Comparison of ENCODE assay signal across 9 mouse cellular contexts in the genomic region with DNA sequence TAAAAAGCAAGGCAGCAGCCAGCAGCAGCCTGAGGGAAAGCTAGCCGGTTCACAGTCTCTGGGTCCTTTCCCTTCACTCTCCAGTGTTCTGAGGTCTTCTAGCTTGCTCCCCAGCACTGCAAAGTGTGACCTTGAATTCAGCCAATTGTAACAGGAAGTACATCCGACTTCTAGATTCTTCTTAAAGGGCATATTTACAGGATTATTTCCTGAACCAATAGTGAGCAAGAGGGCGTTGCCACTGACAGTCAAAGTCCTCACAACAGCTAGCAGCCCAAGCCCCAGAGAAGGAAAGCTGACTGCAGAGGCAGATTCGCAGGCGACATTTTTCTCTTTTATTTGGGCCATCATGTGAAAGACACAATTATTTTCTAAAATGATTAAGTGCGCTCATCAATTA. TPM values are rescaled to one million over a fixed set of nuclear protein-coding genes. Genes with fewer than 3 reads are reported as not detected.
DNase-seq lines count a peak whose midpoint lies in the region; ATAC-seq and TF ChIP-seq lines count a peak whose summit lies in the region.
"Had no signal": no experiment of that assay in that cellular context is flagged by ENCODE, and none has a peak within 500 bp of the region (broad histone marks: within the 10 kb centered on the region; RNA-seq: fewer than 3 reads in every experiment).

No protein-coding gene starts in this region.

- no peak overlapping the region for H3K9ac ChIP-seq in lung, embryonic 14.5 days

- intact Hi-C loops in heart, postnatal 14 days (cut with DNase I), result loop anchor here (5.0 kb wide), 1 partner anchor 79 kb away; no protein-coding TSS in a partner anchor

- H3K27ac ChIP-seq in spleen, adult 2 months (ENCODE audit: insufficient read depth, low read length), result peak overlapping the region; percentile 68
- H3K27ac ChIP-seq in lung, embryonic 14.5 days (ENCODE audit: low read depth), result 0 out of 2 replicates have a peak overlapping the region, but pooled peaks have one; percentile 15

- H3K9me3 ChIP-seq in lung, embryonic 14.5 days (ENCODE audit: low read depth, low read length), result no peaks in the 10 kb centered on the region

- 56% methylated on average over 6 of the region's 6 CpGs for WGBS in spleen, adult 2 months
- WGBS in lung, embryonic 14.5 days, result 53% methylated on average over 6 of the region's 6 CpGs

- H3K4me1 ChIP-seq in spleen, adult 2 months (ENCODE audit: control insufficient read depth, insufficient read depth, insufficient read length), result peaks cover 4% of the 10 kb centered on the region; the same call in 1 of the 2 replicates
- no peaks in the 10 kb centered on the region for H3K4me1 ChIP-seq in lung, embryonic 14.5 days (ENCODE audit: insufficient read depth)

- DNase-seq in spleen, adult 2 months (ENCODE audit: low read depth in 1 of 2, low spot score in 2 of 2), result peak; percentile 10 to 26
- no peak for DNase-seq in spleen, postnatal 14 days (ENCODE audit: low spot score in 2 of 2)
- DNase-seq in heart, postnatal 14 days, result peak; percentile 23 to 33
- peak; percentile 62 for DNase-seq in lung, embryonic 14.5 days
- peak; percentile 12 to 14 for DNase-seq in thymus, postnatal 36 days
- no peak for DNase-seq in right cerebral cortex, postnatal 25 days
- DNase-seq in urinary bladder, adult 2 months (ENCODE audit: low spot score), result no peak
- no peak for DNase-seq in gastrocnemius, postnatal 10 days

- TF ChIP-seq POLR2A in spleen, adult 2 months (IDR thresholded peaks at IDR 0.05; ENCODE audit: low read depth, low read length), result no peak

- no peaks in the 10 kb centered on the region for H3K27me3 ChIP-seq in spleen, adult 2 months (ENCODE audit: control insufficient read depth, insufficient read depth, low read length)
- H3K27me3 ChIP-seq in lung, embryonic 14.5 days (ENCODE audit: insufficient read depth, low read length), result no peaks in the 10 kb centered on the region

- H3K4me2 ChIP-seq in lung, embryonic 14.5 days, result no peak overlapping the region

- H3K4me3 ChIP-seq in spleen, adult 2 months (ENCODE audit: extremely low read depth, insufficient read depth, insufficient read length), result no peak overlapping the region
- no peak overlapping the region for H3K4me3 ChIP-seq in lung, embryonic 14.5 days (ENCODE audit: low read depth, low read length)

- no peak for TF ChIP-seq CTCF in spleen, adult 2 months (IDR thresholded peaks at IDR 0.05; ENCODE audit: extremely low read depth, insufficient read depth, insufficient read length, insufficient replicate concordance)
- TF ChIP-seq CTCF in lung, embryonic 14.5 days (IDR thresholded peaks at IDR 0.05; ENCODE audit: low read depth), result no peak

- no peaks in the 10 kb centered on the region for H3K36me3 ChIP-seq in spleen, adult 2 months (ENCODE audit: control insufficient read depth, insufficient read depth, low read length)
- no peaks in the 10 kb centered on the region for H3K36me3 ChIP-seq in lung, embryonic 14.5 days (ENCODE audit: insufficient read depth)

- no peak for ATAC-seq in lung, embryonic 14.5 days (ENCODE audit: insufficient read depth)
- ATAC-seq: hindbrain, embryonic 16.5 days had no signal

RNA-seq across cellular contexts. Expression of gene Atp2a2, which starts 46.6 kb away (rescaled TPM):
- 23.7 and 31.5 TPM in 2 replicates for polyA plus RNA-seq in spleen, adult 2 months (2012; rRNA removed)
- 1,000 to 10,000 TPM; 9,386 to 9,784 TPM for total RNA-seq in heart, postnatal 14 days (2021)
- polyA plus RNA-seq in lung, embryonic 14.5 days (2014; fragmentation: Nextera tagmentation; extraction: Ambion mirVana), result 43.8 and 45.5 TPM in 2 replicates
- 339 and 500 TPM in 2 replicates for polyA plus RNA-seq in urinary bladder, adult 2 months (2012; rRNA removed)
- total RNA-seq in gastrocnemius, postnatal 10 days (2021), result 100 to 1,000 TPM; 156 to 181 TPM

Comparison
In these comparisons a context has a peak if more than half of its experiments do, and no peak if none do; other contexts are left out.
1. DNase-seq: peak in spleen, adult 2 months (2 of 2), heart, postnatal 14 days (2 of 2), lung, embryonic 14.5 days (single experiment) and thymus, postnatal 36 days (2 of 2); none in spleen, postnatal 14 days (0 of 2), right cerebral cortex, postnatal 25 days (single experiment), urinary bladder, adult 2 months (single experiment) and gastrocnemius, postnatal 10 days (single experiment).